Mouse (Mus musculus) small intestine, adult 2 months (tissue): Measurements from ENCODE around the gene Mknk1. TPM values are rescaled to one million over a fixed set of nuclear protein-coding genes. Genes with fewer than 3 reads are reported as not detected.

ENCODE experiments used
- H3K27ac ChIP-seq: fragments of 200-500 bp; 2 replicates; pipeline ENCODE4 v1.5.1; 2012; ENCODE audit warnings: low read depth, low read length, control low read depth, inconsistent platforms; ENCODE audit not compliant: insufficient read depth
- H3K27me3 ChIP-seq: fragments of 200-500 bp; 2 replicates; pipeline ENCODE4 v1.6.1; 2012; ENCODE audit warnings: mild to moderate bottlenecking, moderate library complexity, low read length, inconsistent platforms; ENCODE audit not compliant: control insufficient read depth, insufficient read depth
- H3K36me3 ChIP-seq: fragments of 200-500 bp; 2 replicates; pipeline ENCODE4 v1.6.1; 2012; ENCODE audit warnings: mild to moderate bottlenecking, low read length, control low read depth, inconsistent platforms; ENCODE audit not compliant: control insufficient read depth, insufficient read depth
- H3K4me1 ChIP-seq: fragments of 200-500 bp; 2 replicates; pipeline ENCODE4 v1.6.1; 2012; ENCODE audit warnings: low read length, inconsistent platforms, mixed read lengths; ENCODE audit not compliant: control insufficient read depth, insufficient read depth, insufficient read length
- H3K4me3 ChIP-seq: fragments of 200-500 bp; 2 replicates; pipeline ENCODE4 v1.5.1; 2012; ENCODE audit warnings: low read depth, mild to moderate bottlenecking, control low read depth, inconsistent platforms, low read length, moderate library complexity
- CTCF ChIP-seq: fragments of 200-500 bp; IDR thresholded peaks from 2 replicates; pipeline ENCODE4 v1.5.1; 2012; ENCODE audit warnings: low read depth, mild to moderate bottlenecking, control low read depth, inconsistent platforms, low read length, moderate library complexity, mixed read lengths; ENCODE audit not compliant: insufficient replicate concordance, insufficient read length; ENCODE audit errors: extremely low read depth
- POLR2A ChIP-seq: fragments of 200-500 bp; IDR thresholded peaks from 2 replicates; pipeline ENCODE4 v1.6.1; 2012; ENCODE audit warnings: low read depth, mild to moderate bottlenecking, control low read depth, inconsistent platforms, low read length, moderate library complexity
- whole genome bisulfite sequencing: fragments of 180-500 bp; shearing (Covaris S2); methylation state at CpG from one replicate; pipeline ENCODE4 v1.1.7; 2018; 5-methylcytosine and 5-hydroxymethylcytosine counted together
- polyA plus RNA-seq: library from polyadenylated mRNA; depleted of rRNA; stranded (reverse); fragments of >200 nt; gene quantifications from 2 replicates; pipeline ENCODE4 v1.2.3, GENCODE M21; 2012

Mknk1 gene
- polyA plus RNA-seq, 1 experiment = 25.3 TPM

DNA sequence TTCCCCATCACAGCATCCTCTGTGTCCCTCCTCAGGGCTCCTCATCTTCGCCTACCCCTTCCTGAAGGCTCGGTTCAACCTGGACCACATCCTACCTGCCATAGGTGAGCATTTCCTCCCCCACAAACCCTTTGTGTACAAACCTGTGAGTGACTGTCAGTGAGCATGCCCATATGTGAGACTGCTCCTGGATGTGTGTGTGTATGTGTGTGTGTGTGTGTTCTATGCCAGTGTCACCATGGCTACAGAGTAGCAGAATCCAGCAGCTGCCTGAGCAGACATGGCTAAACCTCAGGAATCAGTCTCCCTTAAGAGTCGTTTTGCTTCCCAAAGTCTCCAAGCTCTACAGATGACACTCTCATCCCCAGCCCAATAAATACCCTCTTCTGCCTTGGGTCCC, 46.8 kb downstream of the Mknk1 start:
- no peak overlapping the region for H3K4me3 ChIP-seq
- no peak for TF ChIP-seq CTCF
- TF ChIP-seq POLR2A = no peak
- H3K27me3 ChIP-seq = peaks cover 13% of the 10 kb centered on the region
- WGBS = 62% methylated on average over 3 of the region's 3 CpGs
- no peak overlapping the region for H3K27ac ChIP-seq
- no peaks in the 10 kb centered on the region for H3K36me3 ChIP-seq
- peaks cover 2% of the 10 kb centered on the region; the same call in 1 of the 2 replicates for H3K4me1 ChIP-seq

DNA sequence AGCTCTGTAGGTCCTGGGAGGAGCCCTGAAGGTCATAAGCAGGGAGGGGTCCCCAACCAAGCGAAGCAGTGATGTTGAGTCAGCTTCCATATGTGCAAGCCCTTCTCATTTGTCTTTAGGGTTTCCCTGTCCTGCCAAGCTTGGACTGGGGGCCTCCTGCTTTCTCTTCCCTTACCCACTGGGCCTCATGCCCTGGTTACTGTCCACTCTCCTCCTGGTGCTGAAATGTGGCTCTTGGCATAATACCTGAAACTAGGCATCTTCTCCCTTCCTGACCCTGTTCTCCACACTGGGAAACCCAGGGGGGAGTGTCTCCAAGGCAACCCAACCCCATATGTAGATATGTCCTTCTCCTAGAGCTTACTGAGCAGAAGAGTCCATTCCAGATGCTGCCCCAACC, 47.9 kb downstream of the Mknk1 start:
- peaks cover 2% of the 10 kb centered on the region; the same call in 1 of the 2 replicates for H3K4me1 ChIP-seq
- no peak overlapping the region for H3K27ac ChIP-seq
- H3K4me3 ChIP-seq = no peak overlapping the region
- H3K27me3 ChIP-seq = peaks cover 17% of the 10 kb centered on the region
- WGBS = 46% methylated on average over 1 of the region's 1 CpGs
- no peaks in the 10 kb centered on the region for H3K36me3 ChIP-seq
- TF ChIP-seq POLR2A (no peak), CTCF (no peak)

DNA sequence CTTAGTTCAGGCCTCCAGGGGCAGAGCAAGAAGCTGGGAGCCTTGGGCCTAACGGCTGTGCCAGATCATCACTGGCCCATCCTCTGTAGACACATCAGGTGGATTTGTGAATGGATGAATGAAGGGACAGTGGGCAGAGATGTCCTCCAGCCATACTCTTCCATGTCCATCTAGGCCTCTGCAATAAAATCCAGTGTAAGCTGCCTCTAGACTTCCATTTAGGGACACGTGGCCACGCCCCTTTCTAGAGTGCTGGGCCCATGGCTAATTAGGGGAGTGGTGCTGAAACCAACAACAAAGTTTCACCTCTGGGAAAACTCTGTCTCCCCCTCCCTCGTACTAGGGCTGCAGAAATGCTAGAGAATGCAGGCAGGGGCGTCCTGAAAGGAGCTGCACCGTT, 51.1 kb downstream of the Mknk1 start:
- TF ChIP-seq CTCF (no peak), POLR2A (no peak)
- 19% methylated on average over 6 of the region's 6 CpGs for WGBS
- Histone ChIP-seq H3K4me1 (peaks cover 2% of the 10 kb centered on the region; the same call in 1 of the 2 replicates), H3K27ac (no peak overlapping the region), H3K36me3 (no peaks in the 10 kb centered on the region), H3K27me3 (peaks cover 17% of the 10 kb centered on the region), H3K4me3 (peak overlapping the region; percentile 14; the same call in 1 of the 2 replicates)

DNA sequence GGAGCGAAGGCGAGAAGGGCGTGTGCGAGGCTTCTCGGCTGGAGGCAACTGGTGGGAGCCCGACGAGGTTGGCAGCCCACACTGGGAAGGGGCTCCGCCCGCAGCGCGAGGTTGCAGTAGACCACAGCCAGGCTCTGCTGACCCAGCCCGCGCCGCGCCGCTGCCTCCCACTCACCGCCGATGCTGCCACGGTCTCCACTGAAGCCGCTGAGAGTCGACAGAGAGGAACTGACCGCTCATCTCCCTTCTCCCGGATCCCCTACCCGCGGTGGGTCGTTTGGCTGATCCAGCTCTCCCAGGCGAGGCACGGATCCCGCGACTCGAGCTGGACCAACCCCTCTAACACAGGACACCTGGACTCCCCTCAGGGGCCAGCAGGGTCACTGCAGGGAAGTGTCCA, 51.6 kb downstream of the Mknk1 start, which contains the start of gene 6430628N08Rik:
6430628N08Rik (plus strand) TSS at position 113 of the 400 bp plus-strand sequence.
- Histone ChIP-seq H3K27ac (no peak within 1 kb of the TSS), H3K27me3 (peaks cover 17% of the 10 kb centered on the region), H3K36me3 (no peaks in the 10 kb centered on the region), H3K4me1 (peaks cover 2% of the 10 kb centered on the region; the same call in 1 of the 2 replicates), H3K4me3 (peak within 1 kb of the TSS; percentile 14; the same call in 1 of the 2 replicates)
- 3% methylated on average over 31 of the region's 31 CpGs for WGBS
- no peak for TF ChIP-seq POLR2A
- TF ChIP-seq CTCF = no peak

DNA sequence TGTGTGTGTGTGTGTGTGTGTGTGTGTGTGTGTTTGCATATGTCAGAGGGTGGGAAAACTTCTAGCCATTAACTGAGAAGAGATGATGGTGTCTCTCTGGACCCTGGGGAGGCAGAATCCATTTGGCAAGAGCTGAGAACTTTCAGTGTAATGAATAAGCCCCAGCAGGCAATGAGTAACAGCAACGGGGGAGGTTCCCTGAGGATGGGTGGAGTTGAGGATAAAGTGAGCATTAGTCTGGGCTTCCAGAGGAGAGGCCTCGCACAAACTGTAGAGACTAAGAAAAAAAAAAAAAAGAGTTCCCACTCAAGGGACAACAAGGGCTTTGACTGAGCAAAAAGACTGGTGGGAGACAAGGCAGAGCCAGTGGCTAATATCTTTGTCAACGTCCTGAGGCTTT, 55.3 kb downstream of the Mknk1 start:
- Histone ChIP-seq H3K4me1 (peaks cover 2% of the 10 kb centered on the region; the same call in 1 of the 2 replicates), H3K4me3 (no peak overlapping the region), H3K27ac (no peak overlapping the region), H3K36me3 (no peaks in the 10 kb centered on the region), H3K27me3 (peaks cover 31% of the 10 kb centered on the region)
- TF ChIP-seq CTCF (no peak), POLR2A (no peak)
- WGBS = 19% methylated on average over 3 of the region's 3 CpGs

DNA sequence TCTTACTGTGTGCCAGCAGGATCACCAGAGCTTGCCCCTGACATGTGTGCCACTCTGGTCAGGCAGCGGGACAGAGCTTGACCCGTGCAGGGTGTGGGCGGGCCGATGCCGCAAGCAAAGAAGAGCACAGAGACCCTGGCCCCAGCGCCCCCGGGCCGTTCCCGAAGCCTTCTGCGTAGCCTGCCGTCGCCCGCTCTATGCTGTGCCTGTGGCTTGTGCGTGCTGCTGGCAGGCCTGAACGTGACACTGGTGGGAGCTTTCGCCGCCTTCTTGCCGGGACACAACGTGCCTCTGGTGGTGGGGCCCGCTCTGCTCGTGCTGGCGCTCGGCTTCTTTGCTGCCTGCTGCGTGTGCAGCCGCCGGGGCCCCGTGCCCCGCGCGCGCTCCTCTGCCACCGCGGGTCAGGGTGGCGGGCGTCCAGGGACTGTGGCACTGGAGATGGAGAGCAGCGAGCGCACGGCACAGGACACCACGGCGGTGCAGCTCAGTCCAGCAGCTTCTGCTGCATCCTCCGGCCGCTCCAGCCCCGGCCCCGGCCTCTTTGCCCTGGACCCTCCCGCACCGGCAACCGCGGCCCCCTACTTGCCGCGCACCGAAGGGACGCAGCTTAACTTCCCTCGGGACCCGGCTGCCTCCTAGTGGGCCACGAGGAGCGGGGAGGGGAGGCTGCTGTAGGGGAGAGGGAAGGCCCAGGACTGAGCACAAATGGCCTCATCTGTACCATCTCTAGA, 59.1 kb downstream of the Mknk1 start:
- no peak overlapping the region for H3K4me3 ChIP-seq
- 3% methylated on average over 56 of the region's 56 CpGs for WGBS
- no peaks in the 10 kb centered on the region for H3K4me1 ChIP-seq
- no peak overlapping the region for H3K27ac ChIP-seq
- no peak for TF ChIP-seq CTCF
- no peak for TF ChIP-seq POLR2A
- no peaks in the 10 kb centered on the region for H3K36me3 ChIP-seq
- peaks cover 17% of the 10 kb centered on the region for H3K27me3 ChIP-seq

DNA sequence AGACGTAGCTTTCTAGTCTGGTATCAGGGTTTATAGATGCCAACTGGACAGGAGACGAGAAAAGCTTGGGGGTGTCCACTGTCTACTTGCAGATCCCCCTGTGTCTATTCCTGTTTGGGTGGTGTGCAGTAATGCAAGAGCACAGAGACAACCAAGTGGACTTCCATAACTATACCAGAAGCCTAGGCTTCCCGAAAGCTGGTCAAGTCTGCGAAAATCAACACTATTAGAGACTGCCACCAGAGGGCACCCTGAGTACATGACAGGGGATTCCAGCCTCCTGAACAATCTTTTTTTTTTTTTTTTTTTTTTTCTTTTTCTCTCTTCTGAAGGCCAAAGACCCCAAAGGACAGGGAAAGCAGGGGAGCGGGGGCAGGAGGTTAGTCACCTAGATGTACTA, 63.8 kb downstream of the Mknk1 start:
- Histone ChIP-seq H3K36me3 (no peaks in the 10 kb centered on the region), H3K27me3 (peaks cover 13% of the 10 kb centered on the region), H3K4me3 (no peak overlapping the region), H3K27ac (no peak overlapping the region), H3K4me1 (no peaks in the 10 kb centered on the region)
- 19% methylated on average over 5 of the region's 5 CpGs for WGBS
- no peak for TF ChIP-seq POLR2A
- TF ChIP-seq CTCF = peak; percentile 68; the same call in 1 of the 2 replicates
